Mouse (Mus musculus) ovary, postnatal 36 days (tissue): ENCODE results near the gene BC049715.
"Not testable (repeated sequence)": the region's sequence is repeated elsewhere in the genome, so short reads cannot be mapped to it uniquely, and the experiment has no call there.

Source experiments
- DNase-seq: peaks from one replicate; pipeline ENCODE4 v3.0.0; 2022; ENCODE audit warnings: low spot score, mixed read lengths

The BC049715 gene

GRCm38 (mm10) chr6:136827516-136827880 lies at the start of gene BC049715:
Gene BC049715 (plus strand): TSS chr6:136827626.
- DNase-seq = no peak

- DNase-seq = no peak
Observed at GRCm38 (mm10) chr6:136781377-136781986, 45.9 kb upstream of the BC049715 start, which contains the start of gene Gucy2c. Gene Gucy2c (minus strand): TSS chr6:136781765.

- DNase-seq = no peak
Observed at GRCm38 (mm10) chr6:136782146-136782545, 45.3 kb upstream of the BC049715 start.

- DNase-seq = no peak
Observed at GRCm38 (mm10) chr6:136782761-136783160, 44.7 kb upstream of the BC049715 start.

- no peak for DNase-seq
Observed at GRCm38 (mm10) chr6:136789391-136789971, 37.9 kb upstream of the BC049715 start.

- DNase-seq = no peak
Observed at GRCm38 (mm10) chr6:136792884-136793758, 34.3 kb upstream of the BC049715 start.

- DNase-seq = no peak
Observed at GRCm38 (mm10) chr6:136793831-136794525, 33.4 kb upstream of the BC049715 start.

GRCm38 (mm10) chr6:136795110-136795509 lies 32.3 kb upstream of the BC049715 start:
- DNase-seq = no peak

- no peak for DNase-seq
Observed at GRCm38 (mm10) chr6:136795850-136796249, 31.6 kb upstream of the BC049715 start.

- not testable (repeated sequence) for DNase-seq
Observed at GRCm38 (mm10) chr6:136797874-136798693, 29.3 kb upstream of the BC049715 start.

- no peak for DNase-seq
Observed at GRCm38 (mm10) chr6:136800710-136801109, 26.7 kb upstream of the BC049715 start.

GRCm38 (mm10) chr6:136801274-136801673 lies 26.2 kb upstream of the BC049715 start:
- no peak for DNase-seq

GRCm38 (mm10) chr6:136803093-136803738 lies 24.2 kb upstream of the BC049715 start:
- no peak for DNase-seq

- DNase-seq = peak; percentile 96
Observed at GRCm38 (mm10) chr6:136803739-136804633, 23.4 kb upstream of the BC049715 start, which contains the start of gene Hist4h4. Gene Hist4h4 (minus strand): TSS chr6:136804415.

- DNase-seq = no peak
Observed at GRCm38 (mm10) chr6:136804705-136805408, 22.6 kb upstream of the BC049715 start.

- DNase-seq = no peak
Observed at GRCm38 (mm10) chr6:136805409-136805775, 22.0 kb upstream of the BC049715 start.

- DNase-seq = no peak
Observed at GRCm38 (mm10) chr6:136806819-136807218, 20.6 kb upstream of the BC049715 start.

GRCm38 (mm10) chr6:136807395-136808013 lies 19.9 kb upstream of the BC049715 start:
- DNase-seq = no peak

- peak; percentile 99 for DNase-seq
Observed at GRCm38 (mm10) chr6:136808014-136808417, 19.4 kb upstream of the BC049715 start, which contains the start of gene H2afj. Gene H2afj (plus strand): TSS chr6:136808244.
